Mouse (Mus musculus): ENCODE measurements around the gene Ldb3.

The Ldb3 gene

GRCm38 (mm10) chr14:34588498-34588897, at the start of gene Ldb3:
TSS of gene Ldb3 (minus strand) at chr14:34588682.
- DNase-seq (ENCODE audit: low spot score in 2 of 2): no peak

DNA sequence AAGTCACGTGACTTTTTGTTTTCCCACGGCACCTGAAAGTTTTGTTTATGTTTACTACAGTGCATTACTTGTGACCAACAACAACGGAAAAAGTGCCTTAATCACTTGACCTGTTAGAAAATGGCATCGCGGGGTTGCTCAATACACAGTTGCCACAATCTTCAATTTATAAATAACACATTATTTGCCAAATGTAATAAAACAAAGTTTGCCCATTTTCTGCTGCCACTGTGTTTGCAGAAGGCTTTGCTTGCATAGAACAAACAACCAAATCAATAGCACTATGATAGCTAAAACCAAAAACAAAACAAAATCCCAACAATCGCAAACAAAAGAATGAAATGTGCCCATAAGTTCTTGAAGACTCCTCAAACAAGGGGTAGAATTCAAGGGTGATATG, 47.2 kb upstream of the Ldb3 start:
- DNase-seq (ENCODE audit: low spot score in 2 of 2): no peak

DNA sequence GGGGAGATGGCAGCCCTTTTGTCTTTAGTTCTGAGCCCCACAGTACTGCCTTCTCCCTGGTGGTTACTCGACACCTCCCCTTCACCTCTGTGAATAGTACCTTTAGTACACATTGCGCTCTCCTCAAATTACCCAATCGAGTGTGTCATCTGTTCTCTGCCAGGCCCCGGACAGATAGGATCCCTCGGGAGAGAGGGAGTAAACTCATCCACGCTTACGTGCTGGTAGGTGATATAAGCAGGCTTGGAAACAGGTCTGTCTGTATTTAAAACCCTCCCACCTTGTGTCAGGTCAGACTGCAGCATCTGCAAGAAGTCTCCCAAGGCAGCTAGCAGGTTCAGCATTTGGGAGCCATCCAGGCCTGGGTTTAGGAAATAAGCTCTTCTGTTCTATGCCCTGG, 46.7 kb upstream of the Ldb3 start:
- DNase-seq (ENCODE audit: low spot score in 2 of 2): no peak

- DNase-seq (ENCODE audit: low spot score in 2 of 2): no peak
Observed at GRCm38 (mm10) chr14:34632722-34633448, 44.4 kb upstream of the Ldb3 start.

DNA sequence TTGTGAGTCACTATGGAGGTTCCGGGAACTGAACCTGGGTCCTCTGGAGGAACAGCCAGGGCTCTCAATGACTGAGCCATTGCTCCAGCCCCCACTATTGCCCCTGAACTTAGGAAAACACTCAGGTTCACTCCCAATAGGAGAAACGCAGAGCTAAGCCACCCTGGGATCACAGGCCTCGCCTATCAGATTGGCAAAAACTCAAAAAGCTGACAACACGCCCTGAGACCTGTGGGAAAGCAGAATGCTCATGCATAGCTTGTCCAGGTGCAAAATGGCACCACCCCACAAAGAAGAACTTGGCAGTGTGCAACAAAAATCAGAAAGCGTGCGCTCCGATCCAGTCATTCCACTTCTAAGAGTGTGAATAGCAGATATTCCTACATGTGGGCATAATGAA, 38.3 kb upstream of the Ldb3 start:
- no peak for DNase-seq (ENCODE audit: low spot score in 2 of 2)

- no peak for DNase-seq (ENCODE audit: low spot score in 2 of 2)
Observed at GRCm38 (mm10) chr14:34623531-34624210, 35.2 kb upstream of the Ldb3 start.

DNA sequence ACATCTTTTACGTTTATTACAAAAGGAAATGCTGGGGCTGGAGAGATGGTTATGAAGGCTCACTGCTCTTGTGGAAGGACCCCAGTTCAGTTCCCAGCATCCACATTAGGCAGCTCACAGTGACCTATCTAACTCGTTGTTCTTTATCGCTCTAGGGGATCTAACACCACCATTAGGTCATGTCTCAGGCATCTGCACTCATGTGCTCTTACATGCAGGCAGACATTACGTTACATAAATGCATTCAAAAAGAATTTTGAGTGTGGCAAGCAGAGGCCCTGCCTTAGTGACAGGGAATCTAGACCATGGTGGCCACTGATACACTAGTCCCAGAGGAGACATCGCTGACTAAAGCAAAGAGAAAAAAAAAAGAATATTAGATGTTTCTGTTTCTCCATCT, 34.6 kb upstream of the Ldb3 start:
- DNase-seq (ENCODE audit: low spot score in 2 of 2): no peak

- DNase-seq (ENCODE audit: low spot score in 2 of 2): peak; percentile 21 to 42
Observed at GRCm38 (mm10) chr14:34620611-34621376, 32.3 kb upstream of the Ldb3 start.

GRCm38 (mm10) chr14:34618808-34619207, 30.3 kb upstream of the Ldb3 start:
- DNase-seq (ENCODE audit: low spot score in 2 of 2): no peak

DNA sequence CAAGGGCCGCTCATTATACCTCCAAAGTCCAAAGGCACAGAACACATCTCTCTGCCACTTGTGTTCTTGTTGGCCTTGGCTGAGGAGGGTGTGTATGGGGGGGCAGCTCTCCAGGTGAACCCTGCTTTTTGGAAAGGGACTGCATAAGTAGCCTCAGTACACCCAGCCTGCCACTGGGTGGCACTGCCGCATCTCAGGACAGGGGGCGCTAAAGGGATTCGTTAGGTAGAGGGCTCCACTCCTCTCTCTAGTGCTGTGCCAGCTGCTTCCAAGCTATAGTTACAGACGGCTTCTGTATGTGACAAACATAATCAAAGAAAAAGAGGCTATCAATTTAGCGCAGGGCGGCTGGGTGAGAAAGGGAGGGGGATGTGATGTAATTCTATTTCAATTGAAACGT, 28.3 kb upstream of the Ldb3 start:
- DNase-seq (ENCODE audit: low spot score in 2 of 2): peak; percentile 67 to 83

DNA sequence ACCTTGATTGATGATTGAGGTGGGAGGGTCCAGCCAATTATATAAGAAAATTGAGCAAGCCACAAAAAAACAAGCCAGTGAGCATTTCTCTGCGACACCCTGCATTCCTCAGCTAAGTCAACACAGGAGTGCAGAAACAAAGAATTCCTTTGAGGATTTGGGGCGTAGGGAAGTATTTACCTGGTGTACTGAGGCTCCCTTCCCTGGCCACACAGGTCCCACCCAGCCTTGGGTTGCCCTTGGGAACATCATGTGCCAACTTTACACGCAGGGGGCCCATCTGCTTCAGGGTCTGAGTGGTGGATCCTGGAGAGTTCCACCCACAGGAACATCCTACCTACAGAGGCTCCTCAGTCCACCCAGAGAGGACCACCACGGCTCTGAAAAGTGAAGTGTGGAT, 27.1 kb upstream of the Ldb3 start:
- DNase-seq (ENCODE audit: low spot score in 2 of 2): no peak

DNA sequence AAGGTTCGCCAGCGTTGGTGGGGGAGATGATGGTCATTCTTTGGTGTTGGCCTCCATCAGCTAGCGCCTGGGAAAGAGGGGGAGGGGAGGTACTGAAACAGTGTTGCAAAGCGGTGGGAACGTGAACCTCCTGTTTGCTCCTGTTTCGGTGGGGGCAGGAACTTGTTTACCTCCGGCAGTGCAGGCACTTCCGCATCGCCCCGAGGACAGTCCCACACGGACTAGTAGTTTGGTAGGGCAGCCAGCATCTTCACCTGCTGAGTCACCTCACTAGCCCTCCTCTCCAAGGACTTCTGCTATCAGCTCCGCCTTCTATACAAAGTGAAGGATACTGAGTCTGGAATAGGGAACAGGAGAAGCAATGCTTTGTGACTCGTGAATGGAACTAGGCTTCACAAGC, 26.6 kb upstream of the Ldb3 start:
- no peak for DNase-seq (ENCODE audit: low spot score in 2 of 2)

GRCm38 (mm10) chr14:34614551-34614950, 26.1 kb upstream of the Ldb3 start:
- no peak for DNase-seq (ENCODE audit: low spot score in 2 of 2)

GRCm38 (mm10) chr14:34613523-34613922, 25.0 kb upstream of the Ldb3 start:
- no peak for DNase-seq (ENCODE audit: low spot score in 2 of 2)

- no peak for DNase-seq (ENCODE audit: low spot score in 2 of 2)
Observed at GRCm38 (mm10) chr14:34612222-34612621, 23.7 kb upstream of the Ldb3 start.

- DNase-seq (ENCODE audit: low spot score in 2 of 2): no peak
Observed at GRCm38 (mm10) chr14:34611591-34611990, 23.1 kb upstream of the Ldb3 start.

- DNase-seq (ENCODE audit: low spot score in 2 of 2): no peak
Observed at GRCm38 (mm10) chr14:34601910-34602309, 13.4 kb upstream of the Ldb3 start.

DNA sequence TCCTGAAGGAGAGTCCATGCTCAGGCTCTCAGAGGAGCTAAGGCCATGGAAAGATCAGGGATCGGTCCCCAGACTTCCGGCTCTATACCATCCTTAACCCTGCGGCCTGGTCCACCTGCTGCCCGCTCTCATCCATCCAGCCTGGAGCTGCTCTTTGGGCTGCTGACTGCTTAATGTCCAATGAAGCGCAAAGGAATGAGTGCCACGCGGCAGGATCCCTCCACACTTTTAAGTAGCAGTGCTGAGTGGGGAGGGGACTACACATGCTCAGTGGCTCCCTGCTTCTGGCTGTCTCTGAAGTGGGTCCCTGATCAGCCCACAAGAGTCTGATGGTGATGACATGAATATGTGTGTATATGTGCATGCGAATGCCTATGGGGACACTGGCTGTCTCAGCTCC, 11.5 kb upstream of the Ldb3 start, which contains the start of gene Opn4:
Opn4 (minus strand) TSS at position 202 of the 400 bp plus-strand sequence.
- no peak for DNase-seq (ENCODE audit: low spot score in 2 of 2)

DNA sequence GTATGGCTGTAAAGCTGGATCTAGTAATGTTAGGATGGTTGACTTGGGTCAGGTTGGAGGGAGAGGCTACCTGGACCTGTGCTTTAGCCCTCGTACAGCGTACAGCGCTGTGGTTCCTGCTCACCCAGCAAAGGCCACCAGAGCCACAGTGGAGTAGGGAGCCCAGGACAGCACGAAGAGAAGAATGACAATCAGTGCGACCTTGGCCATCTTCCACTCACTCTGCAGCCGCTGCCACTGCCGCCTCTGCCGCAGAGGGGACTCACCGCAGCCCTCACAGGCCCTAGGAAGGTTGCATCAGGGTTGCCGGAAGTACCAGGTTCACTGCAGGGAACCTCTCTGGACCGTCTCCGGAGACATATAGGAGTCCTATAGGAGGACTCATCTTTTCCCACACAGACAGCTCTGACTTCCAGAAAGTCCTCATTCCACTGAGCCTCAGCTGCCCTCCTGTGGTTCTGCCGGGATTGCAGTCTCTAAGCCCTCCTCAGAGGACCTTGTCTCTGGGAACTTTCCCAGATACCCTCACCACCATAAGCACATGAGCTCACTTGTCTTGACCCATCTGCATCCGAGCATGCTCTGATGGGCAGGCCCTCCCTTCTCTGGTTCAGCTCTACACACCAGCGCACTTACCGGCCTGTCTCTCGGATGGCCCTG, 7.2 kb upstream of the Ldb3 start:
- DNase-seq (ENCODE audit: low spot score in 2 of 2): no peak

GRCm38 (mm10) chr14:34591741-34592535, 3.5 kb upstream of the Ldb3 start:
- DNase-seq (ENCODE audit: low spot score in 2 of 2): no peak

Measured in urinary bladder, postnatal 36 days (tissue).